Comparison of ENCODE assay signal across 8 mouse cellular contexts in genomic region chr17:56303160-56303846, GRCm38 (mm10). TPM values are rescaled to one million over a fixed set of nuclear protein-coding genes. Genes with fewer than 3 reads are reported as not detected.
A peak's percentile ranks its signal among the peaks of the same experiment; 100 is the strongest.
DNase-seq lines count a peak whose midpoint lies in the region; ATAC-seq and TF ChIP-seq lines count a peak whose summit lies in the region.

Gene Uhrf1, plus strand, starts transcription at chr17:56303321.

- WGBS in forebrain, embryonic 14.5 days, result under 1% methylated on average over 43 of the region's 43 CpGs
- under 1% methylated on average over 43 of the region's 43 CpGs for WGBS in hindbrain, embryonic 11.5 days
- WGBS in limb, embryonic 14.5 days, result 1% methylated on average over 43 of the region's 43 CpGs
- WGBS in midbrain, embryonic 15.5 days, result under 1% methylated on average over 43 of the region's 43 CpGs
- under 1% methylated on average over 43 of the region's 43 CpGs for WGBS in stomach, embryonic 16.5 days

- H3K27ac ChIP-seq in ES-E14 (ENCODE audit: insufficient read depth, low read depth, low read length, poor library complexity, severe bottlenecking), result peak within 1 kb of the TSS; percentile 95
- H3K27ac ChIP-seq in forebrain, embryonic 14.5 days (ENCODE audit: low read depth, low read length), result peak within 1 kb of the TSS; percentile 78
- H3K27ac ChIP-seq in hindbrain, embryonic 11.5 days (ENCODE audit: low read depth, low read length), result peak within 1 kb of the TSS; percentile 82
- H3K27ac ChIP-seq in limb, embryonic 14.5 days (replicated peaks; ENCODE audit: low read depth, low read length), result peak within 1 kb of the TSS; percentile 85
- no peak within 1 kb of the TSS for H3K27ac ChIP-seq in midbrain, embryonic 15.5 days
- peak within 1 kb of the TSS; percentile 93 for H3K27ac ChIP-seq in stomach, embryonic 16.5 days (ENCODE audit: low read length)

- no peaks in the 10 kb centered on the region for H3K27me3 ChIP-seq in forebrain, embryonic 14.5 days (replicated peaks; ENCODE audit: control insufficient read depth, insufficient read depth, low read length)
- H3K27me3 ChIP-seq in hindbrain, embryonic 11.5 days (ENCODE audit: control insufficient read depth, insufficient read depth, low read length), result no peaks in the 10 kb centered on the region
- no peaks in the 10 kb centered on the region for H3K27me3 ChIP-seq in limb, embryonic 14.5 days (ENCODE audit: control insufficient read depth, insufficient read depth, low read length)
- H3K27me3 ChIP-seq in midbrain, embryonic 15.5 days (replicated peaks), result no peaks in the 10 kb centered on the region
- no peaks in the 10 kb centered on the region for H3K27me3 ChIP-seq in stomach, embryonic 16.5 days (ENCODE audit: control insufficient read depth, insufficient read depth, low read length)

- in situ Hi-C loops in ES-E14 (cut with MboI; ENCODE audit: low sequenced_read_pairs in 2 of 2, unreplicated experiment in 2 of 2), result no loop called here

- peak within 1 kb of the TSS; percentile 97 for H3K9ac ChIP-seq in ES-E14 (ENCODE audit: insufficient read depth, low read depth, low read length, poor library complexity, severe bottlenecking)
- peak within 1 kb of the TSS; percentile 69 for H3K9ac ChIP-seq in forebrain, embryonic 14.5 days (ENCODE audit: low read length)
- peak within 1 kb of the TSS; percentile 79 for H3K9ac ChIP-seq in hindbrain, embryonic 11.5 days (ENCODE audit: low read depth, low read length)
- peak within 1 kb of the TSS; percentile 70 for H3K9ac ChIP-seq in limb, embryonic 14.5 days (ENCODE audit: low read depth, low read length, severe bottlenecking)
- H3K9ac ChIP-seq in midbrain, embryonic 15.5 days, result peak within 1 kb of the TSS; percentile 65
- peak within 1 kb of the TSS; percentile 80 for H3K9ac ChIP-seq in stomach, embryonic 16.5 days (ENCODE audit: low read length)

- H3K4me3 ChIP-seq in ES-E14 (ENCODE audit: insufficient read depth in 1 of 2, low read depth in 1 of 2, low read length in 2 of 2, poor library complexity in 1 of 2, severe bottlenecking in 1 of 2), result peak within 1 kb of the TSS; percentile 77 to 94
- H3K4me3 ChIP-seq in forebrain, embryonic 14.5 days (ENCODE audit: low read depth, low read length), result peak within 1 kb of the TSS; percentile 76
- H3K4me3 ChIP-seq in hindbrain, embryonic 11.5 days (ENCODE audit: low read depth, low read length), result peak within 1 kb of the TSS; percentile 71
- H3K4me3 ChIP-seq in limb, embryonic 14.5 days (replicated peaks; ENCODE audit: low read length), result peak within 1 kb of the TSS; percentile 74
- peak within 1 kb of the TSS; percentile 94 for H3K4me3 ChIP-seq in midbrain, embryonic 15.5 days
- peak within 1 kb of the TSS; percentile 66 for H3K4me3 ChIP-seq in stomach, embryonic 16.5 days (replicated peaks; ENCODE audit: low read length)

- ATAC-seq in forebrain, embryonic 14.5 days, result peak; percentile 76
- peak; percentile 73 for ATAC-seq in hindbrain, embryonic 11.5 days (ENCODE audit: low FRiP score)
- ATAC-seq in limb, embryonic 14.5 days (ENCODE audit: low FRiP score, low read depth), result peak; percentile 86
- ATAC-seq in midbrain, embryonic 15.5 days (replicated peaks), result peak; percentile 37
- peak; percentile 81 for ATAC-seq in stomach, embryonic 16.5 days (ENCODE audit: insufficient read depth, low FRiP score)

- peak; percentile 90 for DNase-seq in ES-E14 (ENCODE audit: low read depth, low spot score)
- DNase-seq in adrenal gland, postnatal 14 days, result peak; percentile 93
- DNase-seq in forebrain, embryonic 14.5 days (ENCODE audit: low spot score), result peak; percentile 86
- peak; percentile 85 for DNase-seq in hindbrain, embryonic 11.5 days (ENCODE audit: low spot score)
- DNase-seq in limb, embryonic 14.5 days (ENCODE audit: low spot score), result peak; percentile 93
- DNase-seq in cerebellum, adult 9-10 months, result no peak

- H3K9me3 ChIP-seq in ES-E14 (ENCODE audit: control insufficient read depth, insufficient read depth, low read depth, low read length), result no peaks in the 10 kb centered on the region
- H3K9me3 ChIP-seq in forebrain, embryonic 14.5 days (replicated peaks; ENCODE audit: control insufficient read depth, low read length), result no peaks in the 10 kb centered on the region
- H3K9me3 ChIP-seq in hindbrain, embryonic 11.5 days (ENCODE audit: control insufficient read depth, low read length), result no peaks in the 10 kb centered on the region
- H3K9me3 ChIP-seq in limb, embryonic 14.5 days (ENCODE audit: control insufficient read depth, low read length), result no peaks in the 10 kb centered on the region
- H3K9me3 ChIP-seq in midbrain, embryonic 15.5 days, result no peaks in the 10 kb centered on the region
- H3K9me3 ChIP-seq in stomach, embryonic 16.5 days (replicated peaks; ENCODE audit: control insufficient read depth, low read length), result no peaks in the 10 kb centered on the region

- 0 out of 2 replicates have a peak, but pooled peaks have one; percentile 20 for TF ChIP-seq POLR2A in limb, embryonic 14.5 days (IDR thresholded peaks at IDR 0.05; ENCODE audit: borderline replicate concordance, extremely low read depth, insufficient read depth, insufficient read length)

- H3K4me2 ChIP-seq in forebrain, embryonic 14.5 days (ENCODE audit: low read length), result peak within 1 kb of the TSS; percentile 88
- H3K4me2 ChIP-seq in hindbrain, embryonic 11.5 days (replicated peaks; ENCODE audit: low read depth, low read length), result peak within 1 kb of the TSS; percentile 95
- H3K4me2 ChIP-seq in limb, embryonic 14.5 days (replicated peaks; ENCODE audit: low read depth, low read length, severe bottlenecking), result peak within 1 kb of the TSS; percentile 99
- H3K4me2 ChIP-seq in midbrain, embryonic 15.5 days, result peak within 1 kb of the TSS; percentile 98
- H3K4me2 ChIP-seq in stomach, embryonic 16.5 days (ENCODE audit: low read depth, low read length), result peak within 1 kb of the TSS; percentile 99

- H3K4me1 ChIP-seq in ES-E14 (ENCODE audit: control insufficient read depth in 2 of 2, insufficient read depth in 2 of 2, low read length in 2 of 2, poor library complexity in 1 of 2), result peaks cover 4 to 32% of the 10 kb centered on the region in 2 experiments; a peak in 3 of 4 replicates
- H3K4me1 ChIP-seq in forebrain, embryonic 14.5 days (ENCODE audit: control insufficient read depth, insufficient read depth, low read length), result peaks cover 24% of the 10 kb centered on the region
- peaks cover 15% of the 10 kb centered on the region for H3K4me1 ChIP-seq in hindbrain, embryonic 11.5 days (replicated peaks; ENCODE audit: control insufficient read depth, insufficient read depth, low read length)
- H3K4me1 ChIP-seq in limb, embryonic 14.5 days (ENCODE audit: control insufficient read depth, insufficient read depth, low read length), result peaks cover 23% of the 10 kb centered on the region
- H3K4me1 ChIP-seq in midbrain, embryonic 15.5 days, result peaks cover 30% of the 10 kb centered on the region
- peaks cover 43% of the 10 kb centered on the region for H3K4me1 ChIP-seq in stomach, embryonic 16.5 days (ENCODE audit: control insufficient read depth, insufficient read depth, low read length)

- peaks cover 36% of the 10 kb centered on the region for H3K36me3 ChIP-seq in ES-E14 (ENCODE audit: control insufficient read depth, insufficient read depth, low read length, poor library complexity, severe bottlenecking)
- peaks cover 16% of the 10 kb centered on the region; the same call in 1 of the 2 replicates for H3K36me3 ChIP-seq in forebrain, embryonic 14.5 days (ENCODE audit: control insufficient read depth, insufficient read depth, low read length)
- H3K36me3 ChIP-seq in hindbrain, embryonic 11.5 days (ENCODE audit: control insufficient read depth, insufficient read depth, low read length), result no peaks in the 10 kb centered on the region
- H3K36me3 ChIP-seq in limb, embryonic 14.5 days (ENCODE audit: control insufficient read depth, insufficient read depth, low read length), result peaks cover 24% of the 10 kb centered on the region
- H3K36me3 ChIP-seq in midbrain, embryonic 15.5 days (replicated peaks), result no peaks in the 10 kb centered on the region
- H3K36me3 ChIP-seq in stomach, embryonic 16.5 days (ENCODE audit: control insufficient read depth, insufficient read depth, low read length), result no peaks in the 10 kb centered on the region

TF ChIP-seq in ES-E14, 5 proteins besides CTCF, POLR2A, EP300 and RAD21:
- peak; percentile 30; the same call in 1 of the 2 replicates for TF ChIP-seq MAFK (IDR thresholded peaks at IDR 0.05; ENCODE audit: insufficient read depth, low read depth, low read length)
- TF ChIP-seq HCFC1 (IDR thresholded peaks at IDR 0.05; ENCODE audit: borderline replicate concordance, insufficient read depth, low read length), result no peak
- TF ChIP-seq CHD2 (IDR thresholded peaks at IDR 0.05; ENCODE audit: low read depth, low read length), result no peak

RNA-seq across cellular contexts. Expression of gene Uhrf1, which starts in this region (rescaled TPM):
- 238 and 265 TPM in 2 replicates for total RNA-seq in ES-E14 (2012; rRNA removed)
- 25.6 and 29.3 TPM in 2 replicates for total RNA-seq in adrenal gland, postnatal 14 days (2021)
- 38.9 and 47.4 TPM in 2 replicates for polyA plus RNA-seq in forebrain, embryonic 14.5 days (2014; fragmentation: Nextera tagmentation; extraction: Ambion mirVana)
- 77.7 and 95.9 TPM in 2 replicates for polyA plus RNA-seq in hindbrain, embryonic 11.5 days (2014; fragmentation: Nextera tagmentation; extraction: Ambion mirVana)
- 105 and 116 TPM in 2 replicates for polyA plus RNA-seq in limb, embryonic 14.5 days (2012; rRNA removed)
- 89.0 and 93.9 TPM in 2 replicates for polyA plus RNA-seq in limb, embryonic 14.5 days (2014; fragmentation: Nextera tagmentation; extraction: Ambion mirVana)
- polyA plus RNA-seq in midbrain, embryonic 15.5 days (2015; fragmentation: Nextera tagmentation; extraction: Ambion mirVana), result 19.2 and 20.8 TPM in 2 replicates
- 90.4 and 92.2 TPM in 2 replicates for polyA plus RNA-seq in stomach, embryonic 16.5 days (2015; fragmentation: Nextera tagmentation; extraction: Ambion mirVana)
